Mouse (Mus musculus) bone marrow, adult 2 months (tissue): ENCODE data around the gene Mymx. TPM values are rescaled to one million over a fixed set of nuclear protein-coding genes. Genes with fewer than 3 reads are reported as not detected.

Source experiments
- H3K27ac ChIP-seq: fragments of 200-500 bp; 2 replicates; pipeline ENCODE4 v1.5.1; 2012; ENCODE audit warnings: low read depth, mild to moderate bottlenecking, control low read depth, inconsistent platforms, low read length; ENCODE audit not compliant: control insufficient read depth, poor library complexity, insufficient read depth
- H3K4me1 ChIP-seq: fragments of 200-500 bp; 2 replicates; pipeline ENCODE4 v1.6.1; 2011; ENCODE audit warnings: low read length; ENCODE audit not compliant: control insufficient read depth, insufficient read depth
- H3K4me3 ChIP-seq: fragments of 200-500 bp; replicated peaks from 2 replicates; pipeline ENCODE3; 2011; ENCODE audit warnings: mild to moderate bottlenecking, low read depth, low read length, control low read depth; ENCODE audit not compliant: control insufficient read depth
- CTCF ChIP-seq: fragments of 200-500 bp; IDR thresholded peaks from 2 replicates; pipeline ENCODE4 v1.5.1; 2011; ENCODE audit warnings: low read length, control low read depth; ENCODE audit not compliant: control insufficient read depth, insufficient read depth
- POLR2A ChIP-seq: fragments of 200-500 bp; IDR thresholded peaks from 2 replicates; pipeline ENCODE4 v1.6.1; 2011; ENCODE audit warnings: low read depth, mild to moderate bottlenecking, control low read depth, low read length, borderline replicate concordance; ENCODE audit not compliant: control insufficient read depth
- WGBS: fragments of 180-500 bp; shearing (Covaris S2); methylation state at CpG from one replicate; pipeline ENCODE4 v1.1.7; 2018; 5-methylcytosine and 5-hydroxymethylcytosine counted together
- polyA plus RNA-seq: library from polyadenylated mRNA; stranded (reverse); fragments of >200 nt; gene quantifications from 2 replicates; pipeline ENCODE4 v1.2.4, GENCODE M21; 2011; ENCODE audit warnings: low replicate concordance; ENCODE audit not compliant: missing spikeins, insufficient read depth, insufficient read length

Gene Mymx
- polyA plus RNA-seq, 1 experiment: 9.3 TPM

DNA sequence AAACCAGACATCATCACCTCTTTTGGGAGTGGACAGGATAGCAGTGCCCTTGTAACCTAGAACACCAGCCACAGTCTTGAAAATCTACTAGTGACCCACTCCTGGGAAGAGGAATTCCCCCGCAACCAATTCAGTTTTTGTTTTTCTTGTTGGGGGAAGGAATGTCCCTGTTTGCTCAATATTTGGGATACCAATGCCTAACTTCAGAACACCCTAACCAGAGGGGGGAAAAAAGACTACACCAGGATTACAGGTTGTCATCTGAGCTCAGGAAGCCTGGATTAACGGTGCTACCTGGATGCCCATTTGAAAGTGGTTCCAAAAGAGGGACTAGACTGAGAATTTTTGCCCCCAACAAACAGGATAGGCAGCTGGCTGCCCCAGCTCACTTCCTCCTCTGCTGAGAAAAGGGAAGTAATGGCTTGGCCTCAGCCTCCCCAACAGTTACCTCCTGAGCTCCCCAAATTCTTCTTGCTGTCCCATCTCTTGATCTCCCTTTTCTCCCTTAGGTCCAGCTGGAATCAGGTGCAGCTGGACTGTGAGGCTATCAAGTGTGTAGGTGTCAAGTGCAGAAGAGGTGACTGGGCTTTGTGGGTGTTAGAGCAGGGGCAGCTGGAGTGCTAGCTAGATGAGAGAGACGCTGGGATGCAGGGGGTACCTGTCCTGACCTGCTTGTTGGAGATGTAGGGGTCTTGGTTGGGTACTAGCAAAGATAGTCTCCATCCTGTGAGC, 45.2 kb downstream of the Mymx start:
- WGBS: 4% methylated on average over 3 of the region's 3 CpGs
- TF ChIP-seq CTCF (no peak), POLR2A (no peak)
- Histone ChIP-seq H3K27ac (peak overlapping the region; percentile 71), H3K4me1 (no peaks in the 10 kb centered on the region; the same call in 1 of the 2 replicates), H3K4me3 (peak overlapping the region; percentile 77)

- H3K4me1 ChIP-seq: no peaks in the 10 kb centered on the region; the same call in 1 of the 2 replicates
- TF ChIP-seq POLR2A: no peak
- H3K27ac ChIP-seq: peak overlapping the region; percentile 71
- under 1% methylated on average over 14 of the region's 14 CpGs for WGBS
- peak overlapping the region; percentile 77 for H3K4me3 ChIP-seq
Measured at GRCm38 (mm10) chr17:45556107-45556489, 45.8 kb downstream of the Mymx start.

DNA sequence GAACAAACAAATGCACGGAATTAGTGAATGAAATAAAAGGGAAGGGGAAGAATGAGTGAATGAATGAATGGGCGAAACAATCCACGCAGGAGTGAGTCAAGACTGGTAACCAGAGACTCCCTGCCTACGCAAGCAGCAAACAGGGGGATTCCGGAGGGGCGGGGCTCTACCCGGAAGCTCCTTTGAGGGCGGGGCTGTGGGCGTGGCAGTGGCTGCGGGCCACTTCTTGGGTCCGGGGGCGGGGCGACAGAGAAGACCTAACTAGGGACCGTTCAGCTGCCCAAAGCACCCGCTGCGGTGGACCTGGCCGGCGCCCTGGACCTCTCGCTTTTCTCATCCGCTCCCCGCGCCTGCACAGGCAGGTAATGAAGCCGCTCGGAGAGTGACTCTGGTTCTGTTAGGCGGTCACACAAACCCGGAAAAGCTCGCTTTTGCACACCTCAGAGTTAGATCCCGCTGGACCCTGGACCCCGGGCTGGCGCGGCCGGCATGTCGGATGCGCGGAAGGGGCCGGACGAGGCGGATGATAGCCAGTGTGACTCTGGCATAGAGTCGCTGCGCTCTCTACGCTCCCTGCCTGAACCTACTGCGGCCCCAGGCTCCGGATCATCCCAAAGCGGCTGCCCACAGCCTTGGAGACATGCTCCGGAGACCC, 46.3 kb downstream of the Mymx start, which contains the start of gene Nfkbie:
Gene Nfkbie, plus strand, starts transcription at position 252 of the 655 bp plus-strand sequence.
- H3K27ac ChIP-seq: peak within 1 kb of the TSS; percentile 71
- TF ChIP-seq POLR2A (peak; percentile 83; the same call in 1 of the 2 replicates), CTCF (no peak)
- under 1% methylated on average over 45 of the region's 45 CpGs for WGBS
- H3K4me1 ChIP-seq: no peaks in the 10 kb centered on the region; the same call in 1 of the 2 replicates
- peak within 1 kb of the TSS; percentile 77 for H3K4me3 ChIP-seq

- no peak overlapping the region for H3K27ac ChIP-seq
- 41% methylated on average over 1 of the region's 1 CpGs for WGBS
- H3K4me3 ChIP-seq: no peak overlapping the region
- H3K4me1 ChIP-seq: no peaks in the 10 kb centered on the region; the same call in 1 of the 2 replicates
- no peak for TF ChIP-seq CTCF
- TF ChIP-seq POLR2A: no peak
Measured at GRCm38 (mm10) chr17:45554420-45554819, 47.5 kb downstream of the Mymx start.

DNA sequence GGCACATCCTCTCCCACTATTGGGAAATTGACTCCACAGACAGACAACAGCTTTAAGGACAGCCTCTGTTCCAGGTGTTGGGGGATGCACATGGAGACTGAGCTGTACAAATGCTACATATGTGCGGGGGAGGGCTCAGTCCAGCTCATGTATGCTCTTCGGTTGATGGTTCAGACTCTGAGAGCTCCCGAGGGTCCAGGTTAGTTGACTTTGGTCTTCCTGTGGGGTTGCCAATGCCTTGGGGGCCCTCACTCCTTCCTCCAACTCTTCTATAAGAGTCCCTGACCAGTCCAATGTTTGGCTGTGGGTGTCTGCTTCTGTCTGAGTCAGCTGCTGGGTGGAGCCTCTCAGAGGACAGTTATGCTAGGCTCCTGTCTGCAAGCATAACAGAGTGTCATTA, 48.8 kb downstream of the Mymx start:
- Histone ChIP-seq H3K4me3 (no peak overlapping the region), H3K27ac (no peak overlapping the region), H3K4me1 (no peaks in the 10 kb centered on the region; the same call in 1 of the 2 replicates)
- 82% methylated on average over 3 of the region's 3 CpGs for WGBS
- TF ChIP-seq CTCF (no peak), POLR2A (no peak)

DNA sequence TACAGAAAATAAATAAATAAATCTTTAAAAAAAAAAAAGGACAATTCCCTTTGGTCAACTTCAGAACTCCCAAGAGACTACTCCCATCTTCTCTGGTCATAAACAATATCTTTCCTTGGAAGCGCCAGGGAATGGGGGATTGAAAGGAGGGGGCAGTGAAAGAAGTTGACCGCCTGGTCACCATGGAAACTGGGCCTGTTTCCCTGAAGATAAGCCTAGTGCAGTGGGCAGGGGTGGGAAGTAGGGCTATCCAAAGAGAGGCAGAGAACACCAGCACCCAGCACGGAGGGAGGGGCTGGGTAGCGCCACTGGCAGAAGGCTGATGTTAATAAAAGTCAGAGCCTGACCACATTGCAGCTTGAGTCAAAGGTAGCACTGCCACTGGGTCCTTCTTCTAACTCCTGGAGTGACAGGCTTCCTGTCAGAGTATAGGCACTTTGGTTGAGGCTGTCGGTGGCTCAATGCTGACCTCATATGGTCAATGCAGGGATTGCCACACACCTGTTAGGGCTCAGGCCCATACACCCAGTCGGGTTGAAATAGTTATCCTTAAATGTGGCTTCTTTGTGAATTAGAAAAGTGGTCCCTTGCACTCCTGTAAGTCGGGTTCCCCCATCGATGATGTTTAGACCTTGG, 50.0 kb downstream of the Mymx start:
- H3K27ac ChIP-seq: no peak overlapping the region
- 6% methylated on average over 8 of the region's 8 CpGs for WGBS
- H3K4me3 ChIP-seq: no peak overlapping the region
- no peaks in the 10 kb centered on the region; the same call in 1 of the 2 replicates for H3K4me1 ChIP-seq
- no peak for TF ChIP-seq POLR2A
- TF ChIP-seq CTCF: peak; percentile 88

DNA sequence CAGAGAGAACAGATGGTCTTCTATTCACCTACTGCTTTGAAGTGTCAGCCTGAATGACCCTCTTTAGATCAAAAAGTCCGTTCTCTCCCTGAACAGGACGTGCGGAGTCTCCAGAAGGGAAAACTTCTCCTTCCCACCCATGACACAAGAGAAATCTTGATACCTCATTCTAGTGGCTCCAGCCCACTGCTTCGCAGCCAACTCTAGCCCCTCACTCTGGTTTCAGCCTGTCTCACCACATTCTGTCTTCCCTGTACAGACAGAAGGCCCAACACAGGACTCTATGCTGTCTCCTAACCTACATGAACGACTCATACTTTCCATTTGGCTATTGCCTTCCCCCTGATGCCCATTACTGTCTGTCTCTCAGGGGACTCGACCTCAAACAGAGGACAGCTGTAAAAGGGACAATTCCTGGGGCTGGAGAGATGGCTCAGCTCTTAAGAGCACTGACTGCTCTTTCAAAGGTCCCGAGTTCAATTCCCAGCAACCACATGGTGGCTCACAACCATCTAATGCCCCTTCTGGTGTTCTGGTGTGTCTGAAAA, 50.6 kb downstream of the Mymx start:
- 70% methylated on average over 7 of the region's 7 CpGs for WGBS
- no peaks in the 10 kb centered on the region; the same call in 1 of the 2 replicates for H3K4me1 ChIP-seq
- TF ChIP-seq CTCF: no peak
- no peak for TF ChIP-seq POLR2A

More for the DNA sequence above, 50.6 kb downstream of the Mymx start:
- Histone ChIP-seq H3K4me3 (no peak overlapping the region), H3K27ac (no peak overlapping the region)

Other genes with a start within 250 kb of the Mymx start
- gene Cdc5l, start 168.4 kb downstream of the Mymx start, polyA plus RNA-seq: 28.3 and 44.9 TPM in 2 replicates
- not detected in 2 replicates for gene Spats1, start 126.7 kb downstream of the Mymx start, polyA plus RNA-seq
- gene Aars2, start 95.3 kb downstream of the Mymx start, polyA plus RNA-seq: 3.7 and 10.1 TPM in 2 replicates
- 0.41 TPM in 1 of 2 replicates, not detected in the other for gene Tcte1, start 78.7 kb downstream of the Mymx start, polyA plus RNA-seq
- gene Tmem151b, start 52.4 kb downstream of the Mymx start, polyA plus RNA-seq: 1.5 and 4.3 TPM in 2 replicates
- 6.9 and 14.8 TPM in 2 replicates for gene Nfkbie, start 46.4 kb downstream of the Mymx start, polyA plus RNA-seq
- gene Slc35b2, start 38.2 kb downstream of the Mymx start, polyA plus RNA-seq: 14.7 and 22.7 TPM in 2 replicates
- gene Hsp90ab1, start 28.8 kb downstream of the Mymx start, polyA plus RNA-seq: 576 and 1,077 TPM in 2 replicates
- gene Slc29a1, start 2.5 kb downstream of the Mymx start, polyA plus RNA-seq: 73.1 and 109 TPM in 2 replicates
- 6.7 TPM in 1 of 2 replicates, not detected in the other for gene Capn11, start 57.2 kb upstream of the Mymx start, polyA plus RNA-seq
- gene Mrpl14, start 84.2 kb upstream of the Mymx start, polyA plus RNA-seq: 43.4 and 56.4 TPM in 2 replicates
- gene Tmem63b, start 84.8 kb upstream of the Mymx start, polyA plus RNA-seq: 16.2 and 19.1 TPM in 2 replicates
- not detected in 2 replicates for gene 1600014C23Rik, start 131.7 kb upstream of the Mymx start, polyA plus RNA-seq